Mouse (Mus musculus) hindbrain, embryonic 11.5 days (tissue): ENCODE data around the gene Kndc1. TPM values are rescaled to one million over a fixed set of nuclear protein-coding genes. Genes with fewer than 3 reads are reported as not detected.

Experiments used
- ATAC-seq: fragments of 200-750 bp; cut with Nextera tagmentation; 2 replicates; pipeline ENCODE4 v1.8.0; 2017; ENCODE audit warnings: mild to moderate bottlenecking, moderate TSS enrichment, moderate library complexity; ENCODE audit not compliant: low FRiP score
- DNase-seq: peaks from one replicate; pipeline ENCODE4 v3.0.0-alpha.2; 2015; ENCODE audit warnings: low spot score
- H3K27ac ChIP-seq: fragments of 300-500 bp; sonication (generic); 2 replicates; pipeline ENCODE4 v1.5.1; 2014; ENCODE audit warnings: mild to moderate bottlenecking, low read depth, low read length
- H3K27me3 ChIP-seq: fragments of 300-500 bp; sonication (generic); 2 replicates; pipeline ENCODE4 v1.6.1; 2014; ENCODE audit warnings: mild to moderate bottlenecking, low read length, moderate library complexity, mixed read lengths; ENCODE audit not compliant: control insufficient read depth, insufficient read depth
- H3K36me3 ChIP-seq: fragments of 300-500 bp; sonication (generic); 2 replicates; pipeline ENCODE4 v1.6.1; 2014; ENCODE audit warnings: mild to moderate bottlenecking, low read length, moderate library complexity, mixed read lengths; ENCODE audit not compliant: control insufficient read depth, insufficient read depth
- H3K4me1 ChIP-seq: fragments of 300-500 bp; sonication (generic); replicated peaks from 2 replicates; pipeline ENCODE4 v1.6.1; 2014; ENCODE audit warnings: low read length, mixed read lengths; ENCODE audit not compliant: control insufficient read depth, insufficient read depth
- H3K4me2 ChIP-seq: fragments of 300-500 bp; sonication (generic); replicated peaks from 2 replicates; pipeline ENCODE4 v1.6.1; 2014; ENCODE audit warnings: mild to moderate bottlenecking, low read depth, low read length
- H3K4me3 ChIP-seq: fragments of 300-500 bp; sonication (generic); 2 replicates; pipeline ENCODE4 v1.5.1; 2014; ENCODE audit warnings: low read depth, low read length
- H3K9ac ChIP-seq: fragments of 300-500 bp; sonication (generic); 2 replicates; pipeline ENCODE4 v1.6.1; 2014; ENCODE audit warnings: low read depth, low read length
- H3K9me3 ChIP-seq: fragments of 300-500 bp; sonication (generic); 2 replicates; pipeline ENCODE4 v1.6.1; 2016; ENCODE audit warnings: low read length; ENCODE audit not compliant: control insufficient read depth
- WGBS: fragments of 180-500 bp; shearing (Covaris S2); extraction: QIAGEN DNeasy Blood & Tissue Kit; methylation state at CpG from one replicate; pipeline ENCODE4 v1.1.7; 2014; 5-methylcytosine and 5-hydroxymethylcytosine counted together
- polyA plus RNA-seq: library from polyadenylated mRNA; unstranded; fragments of >200 nt; fragmentation: Nextera tagmentation; extraction: Ambion mirVana; gene quantifications from 2 replicates; pipeline ENCODE4 v1.2.1, GENCODE M21; 2014

Kndc1 gene
- polyA plus RNA-seq, 1 experiment from 2014 or later, result 1.4 TPM

DNA sequence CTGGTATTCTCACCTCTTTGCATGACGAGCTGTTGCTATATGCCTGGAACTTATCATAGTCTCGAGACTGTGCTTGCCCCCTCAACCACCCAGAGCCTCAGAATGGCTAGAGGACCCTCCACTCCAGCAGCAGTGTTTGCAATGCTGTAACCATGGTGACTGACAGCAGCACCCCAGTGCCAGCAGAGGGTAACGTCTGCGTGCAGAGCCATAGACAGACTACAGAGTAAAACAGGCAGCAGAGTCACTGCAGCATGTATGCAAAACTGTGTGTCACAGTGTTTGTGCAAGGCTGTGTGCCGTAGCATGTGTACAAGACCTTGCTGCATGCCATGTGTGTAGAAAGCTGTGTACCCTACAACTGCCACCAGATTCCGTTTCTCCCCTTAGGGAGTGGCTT, 15.0 kb downstream of the Kndc1 start:
- Histone ChIP-seq H3K4me3 (no peak overlapping the region), H3K27me3 (peaks cover 7% of the 10 kb centered on the region), H3K4me1 (0 out of 2 replicates have a peak, but pooled peaks cover 2% of the 10 kb centered on the region), H3K36me3 (no peaks in the 10 kb centered on the region), H3K27ac (no peak overlapping the region), H3K4me2 (no peak overlapping the region), H3K9ac (no peak overlapping the region), H3K9me3 (no peaks in the 10 kb centered on the region)
- ATAC-seq (no peak), DNase-seq (no peak)
- WGBS, result 49% methylated on average over 6 of the region's 6 CpGs

DNA sequence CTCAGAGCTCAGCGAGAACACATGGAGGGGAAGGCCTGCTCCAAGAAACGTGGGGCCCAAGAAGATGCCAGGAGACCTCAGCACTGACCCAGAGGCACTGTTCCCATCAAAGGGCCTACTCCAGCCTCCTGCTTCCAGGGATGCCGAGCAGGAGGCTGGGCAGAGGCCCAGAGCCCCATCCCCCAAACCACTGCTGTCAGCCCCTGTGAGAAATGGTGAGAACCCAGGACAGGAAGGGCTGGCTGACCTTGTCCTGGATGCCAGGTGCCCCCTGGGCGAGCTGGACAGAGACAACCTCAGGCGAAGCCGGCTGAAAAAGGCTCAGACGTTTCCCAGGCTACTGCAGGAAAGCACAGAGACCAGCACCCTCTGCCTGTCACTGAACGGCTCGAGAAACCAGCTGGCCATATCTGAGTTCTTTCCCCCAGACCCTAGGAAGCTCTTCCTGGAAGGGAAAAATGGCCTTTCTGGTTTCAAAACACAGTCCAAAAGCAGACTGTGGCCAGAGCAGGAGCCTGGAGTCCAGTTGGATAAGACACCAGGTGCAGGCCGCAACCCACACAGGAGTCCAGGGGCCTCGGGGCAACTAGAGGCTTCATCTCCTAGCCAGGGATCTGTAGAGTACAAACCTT, 15.8 kb downstream of the Kndc1 start:
- H3K4me3 ChIP-seq, result no peak overlapping the region
- WGBS, result 58% methylated on average over 11 of the region's 11 CpGs
- ATAC-seq (no peak), DNase-seq (no peak)
- H3K9me3 ChIP-seq, result no peaks in the 10 kb centered on the region
- H3K36me3 ChIP-seq, result no peaks in the 10 kb centered on the region
- no peak overlapping the region for H3K9ac ChIP-seq
- no peaks in the 10 kb centered on the region for H3K4me1 ChIP-seq
- H3K27me3 ChIP-seq, result peaks cover 9% of the 10 kb centered on the region
- H3K27ac ChIP-seq, result no peak overlapping the region
- H3K4me2 ChIP-seq, result no peak overlapping the region

DNA sequence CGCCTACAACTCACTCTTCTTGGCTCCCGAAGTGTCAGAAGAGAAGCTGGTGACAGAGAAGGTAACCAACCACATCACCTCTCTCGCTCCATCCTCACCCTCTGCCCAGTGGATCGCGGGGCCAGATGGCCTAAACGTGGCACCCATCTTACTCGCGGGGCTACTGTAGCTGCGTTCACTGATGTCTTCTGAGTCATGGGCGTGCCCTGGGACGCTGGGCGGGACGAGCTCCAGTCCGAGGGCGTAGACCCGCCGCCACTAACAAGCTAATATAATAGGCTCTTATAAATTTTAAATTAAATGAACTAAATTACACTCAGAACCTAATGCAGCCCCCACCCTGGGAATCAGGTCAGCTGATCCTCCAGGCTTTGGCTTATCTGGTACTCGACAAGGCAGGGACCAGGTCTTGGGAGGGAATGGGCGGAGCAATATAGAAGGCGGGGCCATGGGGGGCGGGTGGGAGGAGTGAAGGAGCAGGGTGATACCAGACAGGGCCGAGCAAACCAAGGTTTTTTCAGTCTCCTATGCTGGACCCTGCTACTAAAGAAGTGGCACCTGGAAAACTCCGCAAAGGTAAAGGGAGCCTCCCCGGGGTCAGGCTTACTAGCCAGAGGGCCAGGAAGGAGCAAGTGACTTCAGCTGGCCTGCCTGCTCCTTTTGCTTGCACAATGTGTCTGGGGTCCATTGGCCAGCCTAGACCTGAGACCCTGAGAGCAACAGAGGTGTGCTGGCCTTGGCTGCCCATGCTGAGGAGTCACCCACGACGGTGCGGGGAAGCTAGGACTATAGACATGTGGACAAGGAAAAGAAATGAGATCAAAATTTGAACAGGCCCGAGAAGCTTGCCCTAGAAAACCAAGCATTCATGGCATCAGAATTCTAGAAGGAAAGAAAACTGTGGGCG, 19.9 kb downstream of the Kndc1 start:
- H3K4me2 ChIP-seq, result peak overlapping the region; percentile 41
- H3K9ac ChIP-seq, result no peak overlapping the region
- no peaks in the 10 kb centered on the region for H3K36me3 ChIP-seq
- peak overlapping the region; percentile 28; the same call in 1 of the 2 replicates for H3K4me3 ChIP-seq
- DNase-seq (peak; percentile 65), ATAC-seq (peak; percentile 63)
- no peaks in the 10 kb centered on the region for H3K4me1 ChIP-seq
- WGBS, result 10% methylated on average over 29 of the region's 29 CpGs
- no peaks in the 10 kb centered on the region for H3K9me3 ChIP-seq
- H3K27ac ChIP-seq, result no peak overlapping the region
- H3K27me3 ChIP-seq, result peaks cover 12% of the 10 kb centered on the region

DNA sequence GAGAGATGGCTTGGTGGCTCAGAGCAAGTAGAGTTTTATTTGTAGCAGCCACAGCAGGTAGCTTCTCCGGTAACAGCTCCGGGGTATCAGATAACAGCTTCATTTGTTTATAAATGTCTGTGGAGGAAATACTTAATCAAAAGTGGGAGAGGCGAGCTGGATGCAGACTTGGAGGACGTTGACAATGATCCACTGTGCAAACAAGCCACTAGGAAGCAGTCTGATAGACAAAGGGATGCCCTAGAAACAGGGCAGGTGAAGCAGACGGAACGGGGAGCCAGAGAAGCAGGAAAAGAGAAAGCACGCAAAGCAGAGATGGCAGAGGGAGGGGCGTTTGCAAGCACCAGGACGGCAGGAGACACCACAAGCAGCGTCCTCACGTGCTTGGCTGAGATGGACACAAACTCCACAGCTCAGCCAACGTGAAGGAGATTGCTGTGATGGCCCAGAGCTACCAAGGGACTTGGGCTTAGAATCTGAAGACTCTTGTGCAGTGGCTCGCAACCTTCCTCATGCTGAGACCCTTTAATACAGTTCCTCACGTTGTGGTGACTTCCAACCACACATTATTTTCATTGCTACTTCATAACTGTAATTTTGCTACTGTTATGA, 21.3 kb downstream of the Kndc1 start:
- Histone ChIP-seq H3K27me3 (peaks cover 12% of the 10 kb centered on the region), H3K9me3 (no peaks in the 10 kb centered on the region), H3K4me1 (no peaks in the 10 kb centered on the region), H3K4me3 (no peak overlapping the region), H3K4me2 (no peak overlapping the region), H3K36me3 (no peaks in the 10 kb centered on the region), H3K9ac (no peak overlapping the region), H3K27ac (no peak overlapping the region)
- DNase-seq (peak; percentile 19), ATAC-seq (no peak)
- WGBS, result 6% methylated on average over 14 of the region's 14 CpGs

DNA sequence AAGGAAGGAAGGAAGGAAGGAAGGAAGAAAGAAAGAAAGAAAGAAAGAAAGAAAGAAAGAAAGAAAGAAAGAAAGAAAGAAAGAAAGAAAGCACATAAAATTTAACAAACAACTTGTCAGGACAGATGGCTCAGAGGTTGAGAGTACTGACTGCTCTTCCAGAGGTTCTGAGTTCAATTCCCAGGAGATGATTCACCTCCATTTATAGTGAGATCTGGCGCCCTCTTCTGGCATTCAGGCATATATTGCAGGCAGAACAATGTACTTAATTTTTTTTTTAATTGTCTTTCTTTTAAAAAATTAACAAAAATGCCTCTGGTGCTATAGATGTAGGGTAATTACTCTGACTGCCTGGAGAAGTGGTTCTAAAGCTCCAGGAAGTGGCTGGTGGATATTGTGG, 21.8 kb downstream of the Kndc1 start:
- no peaks in the 10 kb centered on the region for H3K9me3 ChIP-seq
- H3K4me1 ChIP-seq, result no peaks in the 10 kb centered on the region
- no peak overlapping the region for H3K9ac ChIP-seq
- H3K27me3 ChIP-seq, result peaks cover 12% of the 10 kb centered on the region
- DNase-seq (peak; percentile 31), ATAC-seq (no peak)
- no peak overlapping the region for H3K4me3 ChIP-seq
- no peak overlapping the region for H3K27ac ChIP-seq
- no peaks in the 10 kb centered on the region for H3K36me3 ChIP-seq
- H3K4me2 ChIP-seq, result no peak overlapping the region
- WGBS, result 4% methylated on average over 1 of the region's 1 CpGs

DNA sequence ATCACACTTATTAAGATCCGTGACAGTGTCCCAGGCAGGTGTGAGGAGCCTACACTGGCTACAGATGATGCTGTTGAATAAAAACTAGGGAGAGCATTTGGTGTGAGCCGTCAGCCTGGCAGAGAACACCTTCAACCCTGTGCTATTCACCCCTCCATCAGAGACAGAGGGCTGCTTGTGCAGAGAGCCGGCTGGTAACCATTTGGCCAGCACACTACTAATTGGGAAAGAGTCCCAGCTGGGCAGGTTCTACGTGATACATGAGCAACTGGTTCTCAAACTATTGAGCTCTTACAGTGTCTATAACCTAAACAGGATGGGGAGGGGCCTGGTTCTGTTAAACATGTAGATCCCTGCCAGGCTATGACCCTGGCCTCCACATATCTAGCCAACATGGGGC, 23.8 kb downstream of the Kndc1 start:
- DNase-seq (no peak), ATAC-seq (no peak)
- Histone ChIP-seq H3K4me1 (no peaks in the 10 kb centered on the region), H3K27me3 (peaks cover 12% of the 10 kb centered on the region), H3K4me2 (no peak overlapping the region), H3K27ac (no peak overlapping the region), H3K9ac (no peak overlapping the region), H3K9me3 (no peaks in the 10 kb centered on the region), H3K36me3 (no peaks in the 10 kb centered on the region), H3K4me3 (no peak overlapping the region)
- WGBS, result 80% methylated on average over 4 of the region's 4 CpGs

DNA sequence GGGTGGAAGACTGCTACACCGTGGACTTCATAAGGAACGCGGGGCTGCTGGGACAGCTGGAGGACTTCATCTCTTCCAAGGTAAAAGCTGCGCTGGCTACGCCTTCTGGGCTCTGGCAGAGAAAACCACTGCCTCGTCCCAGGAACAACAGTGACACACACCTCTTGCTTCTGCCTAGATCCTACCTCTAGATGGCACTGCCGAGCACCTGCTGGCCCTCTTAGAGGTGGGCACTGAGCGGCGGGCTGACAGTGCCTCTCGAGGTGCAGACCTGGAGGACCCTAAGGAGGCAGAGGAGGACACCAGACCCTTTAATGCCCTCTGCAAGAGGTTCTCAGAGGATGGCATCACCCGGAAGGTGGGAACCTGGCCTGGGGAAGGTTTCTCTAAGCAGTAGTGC, 36.2 kb downstream of the Kndc1 start:
- no peak overlapping the region for H3K4me3 ChIP-seq
- H3K27me3 ChIP-seq, result no peaks in the 10 kb centered on the region
- ATAC-seq (no peak; the same call in 1 of the 2 replicates), DNase-seq (peak; percentile 71)
- H3K9ac ChIP-seq, result no peak overlapping the region
- no peak overlapping the region for H3K4me2 ChIP-seq
- H3K36me3 ChIP-seq, result no peaks in the 10 kb centered on the region
- 19% methylated on average over 11 of the region's 11 CpGs for WGBS
- H3K9me3 ChIP-seq, result no peaks in the 10 kb centered on the region
- H3K4me1 ChIP-seq, result no peaks in the 10 kb centered on the region
- H3K27ac ChIP-seq, result no peak overlapping the region

DNA sequence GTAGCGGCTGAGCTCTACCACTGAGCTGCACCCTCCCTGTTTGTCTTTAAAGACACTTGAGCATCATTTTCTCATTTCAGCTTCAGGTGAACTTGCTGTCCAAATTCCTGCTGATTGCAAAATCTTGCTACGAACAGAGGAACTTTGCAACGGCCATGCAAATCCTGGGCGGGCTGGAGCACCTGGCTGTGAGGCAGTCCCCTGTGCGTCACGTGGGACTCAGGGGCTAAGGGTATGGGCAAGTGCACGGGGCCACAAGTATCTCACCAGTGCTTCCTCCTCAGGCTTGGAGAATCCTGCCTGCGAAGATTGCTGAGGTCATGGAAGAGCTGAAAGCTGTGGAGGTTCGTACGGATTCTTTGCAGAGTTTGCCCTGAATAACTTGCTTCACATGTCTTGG, 42.2 kb downstream of the Kndc1 start:
- Histone ChIP-seq H3K27me3 (no peaks in the 10 kb centered on the region; the same call in none of the 2 replicates), H3K4me1 (no peaks in the 10 kb centered on the region), H3K4me3 (no peak overlapping the region), H3K27ac (no peak overlapping the region), H3K36me3 (no peaks in the 10 kb centered on the region), H3K9me3 (no peaks in the 10 kb centered on the region), H3K4me2 (no peak overlapping the region), H3K9ac (no peak overlapping the region)
- ATAC-seq (no peak), DNase-seq (no peak)
- 83% methylated on average over 10 of the region's 10 CpGs for WGBS
